Mouse (Mus musculus) MEL-GATA-1-ER (cell line): Measurements from ENCODE around the gene Rad50.

Experiments used
- DNase-seq: peaks from one replicate; pipeline ENCODE4 v3.0.0-alpha.2; 2012; ENCODE audit warnings: low read depth; ENCODE audit errors: extremely low read depth

Rad50 gene

DNA sequence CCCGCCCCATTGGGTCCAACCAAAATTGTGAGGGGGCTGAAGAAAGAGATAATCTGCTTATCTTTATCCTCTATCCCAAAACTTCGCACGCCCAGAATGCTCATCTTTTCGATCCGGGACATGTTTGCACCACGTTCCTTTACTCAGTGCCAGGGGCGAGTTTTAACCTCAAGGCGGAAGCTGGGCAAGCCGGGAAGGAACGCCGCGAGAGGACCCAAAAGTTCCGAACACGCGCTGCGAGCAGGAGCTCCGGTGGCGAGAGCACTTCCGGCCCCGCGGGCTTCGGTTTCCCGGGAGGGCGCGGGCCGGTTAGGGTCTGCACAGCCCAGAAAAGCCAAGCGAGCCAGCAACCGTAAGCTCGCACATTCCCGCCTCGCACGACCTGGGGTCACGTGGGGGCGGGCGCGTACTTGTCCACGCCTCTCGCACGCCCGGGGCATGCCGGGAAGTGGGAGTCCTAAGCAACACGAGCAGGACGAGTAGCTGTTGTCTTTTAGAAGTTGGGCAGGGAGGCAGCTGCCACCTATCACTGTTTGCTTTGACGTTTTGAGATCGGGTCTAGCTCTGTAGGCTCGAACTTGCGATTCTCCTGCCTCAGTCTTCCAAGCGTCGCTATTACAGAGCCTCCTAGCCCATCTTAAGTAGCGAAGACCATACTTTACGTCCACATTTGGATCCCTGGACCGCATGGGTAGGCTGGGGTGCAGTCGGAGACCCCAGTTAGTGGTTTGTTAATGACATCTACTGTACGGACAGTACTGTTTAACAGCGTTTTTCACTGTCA is at the start of gene Rad50:
Rad50 (minus strand) TSS at position 386 of the 784 bp plus-strand sequence.
- peak; percentile 76 for DNase-seq

DNA sequence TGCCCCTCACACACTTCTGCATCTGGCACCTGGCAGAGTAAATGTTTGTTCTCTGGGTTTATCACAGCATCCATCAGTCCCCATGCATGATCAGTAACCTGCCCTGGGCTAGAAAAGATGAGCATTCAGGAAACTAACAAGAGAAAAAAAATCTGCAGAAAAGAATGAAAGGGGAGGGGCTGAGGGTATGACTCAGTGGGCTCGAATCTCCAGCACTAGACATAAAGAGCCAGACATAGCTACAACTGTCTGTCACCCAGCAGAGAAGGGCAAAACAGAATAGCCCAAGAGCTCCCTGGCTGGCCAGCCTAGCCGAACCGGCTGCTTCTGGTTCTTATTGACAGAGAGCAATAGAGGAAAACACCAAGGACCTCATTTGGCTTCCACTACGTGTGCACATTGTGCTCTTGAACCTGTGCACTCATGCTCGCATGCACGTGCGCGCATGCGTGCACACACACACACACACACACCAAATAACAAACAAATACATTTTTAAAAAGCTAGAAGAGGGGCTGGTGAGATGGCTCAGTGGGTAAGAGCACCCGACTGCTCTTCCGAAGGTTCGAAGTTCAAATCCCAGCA is 48.0 kb upstream of the Rad50 start:
- no peak for DNase-seq

DNA sequence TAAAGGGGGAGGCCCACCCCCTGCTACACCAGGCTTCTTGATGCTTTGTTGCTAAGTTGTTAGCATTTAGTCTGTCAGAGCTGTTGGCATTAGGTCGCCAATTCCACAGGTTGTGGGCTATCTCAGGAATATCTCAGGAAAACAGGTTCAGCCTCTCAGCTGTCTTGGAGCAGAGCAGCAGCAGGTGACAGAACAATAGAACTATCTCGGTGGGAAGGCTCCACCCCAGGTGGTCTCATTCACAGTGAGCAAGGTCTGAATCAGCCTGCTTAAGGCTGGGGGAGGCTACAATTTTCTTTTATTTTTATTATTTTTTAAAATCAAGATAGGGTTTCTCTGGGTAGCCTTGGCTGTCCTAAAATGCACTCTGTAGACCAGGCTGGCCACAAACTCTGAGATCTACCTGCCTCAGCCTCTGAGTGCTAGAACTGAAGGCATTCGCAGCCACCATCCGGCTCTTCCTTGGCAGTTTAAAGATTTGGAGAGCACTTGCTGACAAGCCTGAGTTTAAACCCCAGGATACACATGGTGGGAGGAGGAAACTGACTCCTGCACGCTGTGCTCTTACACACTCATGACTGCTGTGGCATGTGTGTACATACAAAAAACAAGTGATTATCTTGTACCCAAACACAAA is 42.7 kb upstream of the Rad50 start:
- no peak for DNase-seq

DNA sequence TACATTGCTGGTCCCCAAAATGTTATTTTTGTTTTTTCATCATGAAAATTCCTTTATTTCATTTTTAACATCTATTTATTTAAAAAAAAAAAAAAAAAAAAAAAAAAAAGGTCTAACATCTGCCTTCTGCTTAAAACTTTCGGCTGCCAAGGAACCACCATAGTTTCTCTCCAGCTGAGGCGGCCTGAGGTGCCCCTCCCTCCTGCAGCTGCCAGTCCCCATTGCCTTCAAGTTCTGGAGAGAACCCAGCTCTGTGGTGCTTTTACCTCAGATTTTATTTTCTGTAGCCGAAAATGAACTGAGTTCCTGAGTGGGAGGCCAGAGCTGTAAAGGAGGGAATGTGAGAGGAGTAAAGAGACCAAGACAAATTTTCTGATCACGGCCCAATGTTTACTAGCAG is 42.2 kb upstream of the Rad50 start:
- DNase-seq, result no peak

DNA sequence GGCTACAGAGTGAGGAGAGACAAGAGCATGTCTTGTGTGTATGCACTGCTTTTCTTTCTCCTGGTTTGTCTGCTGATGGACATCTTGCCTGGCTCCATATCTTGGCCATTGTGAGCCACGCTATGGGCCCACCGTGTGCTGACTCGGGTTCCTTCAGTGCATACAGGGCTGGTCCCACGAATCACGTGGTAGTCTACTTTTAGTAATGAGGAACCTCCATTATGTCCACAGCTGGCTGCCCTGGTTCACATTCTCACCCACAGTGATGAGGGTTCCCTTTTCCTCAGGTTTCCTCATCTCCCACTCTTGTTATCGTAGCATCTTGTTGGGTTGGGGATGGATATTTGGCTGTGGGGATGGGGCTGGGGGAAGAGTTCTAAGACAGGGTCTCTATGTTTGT is 41.5 kb upstream of the Rad50 start:
- no peak for DNase-seq

DNA sequence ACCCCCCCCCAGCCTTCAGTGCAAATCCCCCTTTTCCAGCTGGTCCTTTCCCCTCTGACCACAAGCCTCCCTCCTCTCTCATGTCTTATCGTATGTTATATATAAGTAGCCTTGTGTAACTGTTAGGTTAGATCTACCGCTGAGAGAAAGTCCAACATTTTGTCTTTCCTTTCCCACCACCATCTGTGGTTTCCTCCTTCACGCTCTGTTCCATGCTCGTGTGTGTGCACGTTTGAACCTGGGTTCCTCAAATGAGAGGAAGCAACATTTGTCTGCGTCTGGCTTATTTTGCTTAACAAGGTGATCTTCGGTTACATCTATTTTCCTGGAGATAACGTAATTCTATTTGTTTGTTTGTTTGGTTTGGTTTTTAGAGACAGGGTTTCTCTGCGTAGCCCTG is 40.9 kb upstream of the Rad50 start:
- no peak for DNase-seq

DNA sequence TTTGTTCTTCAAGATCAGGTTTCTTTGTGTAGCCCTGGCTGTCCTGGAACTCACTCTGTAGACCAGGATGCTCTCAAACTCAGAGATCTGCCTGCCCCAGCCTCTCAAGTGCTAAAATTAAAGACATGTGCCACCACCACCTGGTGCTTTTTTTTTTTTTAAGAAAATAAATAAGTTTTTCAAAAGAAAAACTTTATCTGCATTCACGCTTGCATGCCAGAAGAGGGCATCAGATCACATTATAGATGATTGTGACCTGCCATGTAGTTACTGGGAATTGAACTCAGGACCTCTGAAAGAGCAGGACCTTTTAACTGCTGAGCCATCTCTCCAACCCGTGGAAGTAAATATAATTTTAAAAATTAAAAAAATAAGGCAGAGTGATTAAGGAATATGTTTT is 38.1 kb upstream of the Rad50 start:
- DNase-seq, result no peak

DNA sequence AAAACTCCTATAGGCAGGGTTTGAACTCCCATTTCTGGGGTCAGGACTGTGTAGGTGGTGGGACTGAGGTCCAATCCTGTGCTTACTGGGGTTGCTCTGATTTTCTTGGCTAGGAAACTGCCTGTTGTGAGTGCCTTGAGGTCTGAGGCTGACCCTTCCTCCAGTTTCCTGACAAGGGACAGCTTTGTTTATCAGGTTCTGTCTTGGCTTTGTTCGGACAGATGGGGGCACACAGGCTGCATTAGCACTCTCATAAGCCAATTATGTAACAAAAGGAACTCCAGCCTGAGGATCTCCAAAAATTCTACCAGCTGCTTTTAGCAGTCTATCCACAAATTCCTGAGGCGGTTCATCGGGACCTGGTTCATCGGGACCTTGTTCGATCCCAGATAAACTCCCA is 35.2 kb upstream of the Rad50 start:
- DNase-seq, result no peak

DNA sequence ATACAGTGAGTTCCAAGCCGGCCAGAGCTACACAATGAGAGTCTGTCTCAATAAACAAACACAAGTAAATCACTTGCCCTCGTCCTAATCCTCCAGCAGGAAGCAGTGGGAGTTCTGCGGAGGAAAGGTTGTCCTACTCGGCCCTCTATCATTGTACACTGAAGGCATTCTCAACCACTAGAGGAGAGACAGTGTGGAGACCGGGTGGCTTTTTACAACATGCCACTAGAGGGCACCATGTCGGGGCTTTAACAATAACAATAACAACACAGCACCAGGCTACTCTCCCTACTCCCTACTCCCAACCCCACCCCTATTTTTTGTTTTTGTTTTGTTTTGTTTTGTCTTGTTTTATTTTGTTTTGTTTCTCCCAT is 30.4 kb upstream of the Rad50 start:
- peak; percentile 67 for DNase-seq

DNA sequence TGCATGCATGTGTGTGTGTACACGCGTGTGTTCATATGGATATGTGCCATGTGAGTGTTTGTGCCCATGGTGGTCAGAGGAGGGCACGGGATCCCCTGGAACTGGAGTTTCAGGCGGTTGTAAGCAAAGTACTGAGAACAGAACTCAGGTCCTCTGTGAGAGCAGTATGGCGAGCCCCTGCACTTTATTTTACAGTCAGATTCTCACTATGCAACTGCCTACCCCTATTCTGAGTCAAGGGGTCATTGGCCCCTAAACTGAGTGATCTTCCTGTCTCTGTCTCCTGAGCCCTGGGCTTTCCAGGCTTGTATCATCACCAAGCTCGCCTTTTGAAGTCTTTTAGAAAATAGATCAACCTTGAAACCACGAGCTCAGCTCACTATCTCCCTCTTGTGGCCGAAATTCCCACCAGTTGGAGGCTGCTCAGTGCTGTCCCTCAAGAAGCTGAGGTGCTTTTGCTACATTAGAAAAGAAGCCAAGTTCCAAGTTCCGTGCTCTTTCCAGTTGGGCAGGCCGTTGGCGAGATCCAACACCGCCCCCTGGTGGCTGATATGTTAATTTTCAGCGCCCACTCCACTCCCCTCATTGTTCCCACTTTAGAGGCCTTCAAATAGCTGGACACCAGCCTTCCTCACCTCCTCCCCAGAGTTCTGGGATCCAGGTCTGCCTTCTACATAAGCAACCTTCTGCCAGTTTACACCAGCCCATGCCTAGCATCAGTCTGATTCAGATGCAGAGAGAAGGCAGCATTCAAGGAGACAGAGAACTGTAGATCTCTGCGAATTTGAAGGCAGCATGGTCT is 29.9 kb upstream of the Rad50 start:
- peak; percentile 95 for DNase-seq

DNA sequence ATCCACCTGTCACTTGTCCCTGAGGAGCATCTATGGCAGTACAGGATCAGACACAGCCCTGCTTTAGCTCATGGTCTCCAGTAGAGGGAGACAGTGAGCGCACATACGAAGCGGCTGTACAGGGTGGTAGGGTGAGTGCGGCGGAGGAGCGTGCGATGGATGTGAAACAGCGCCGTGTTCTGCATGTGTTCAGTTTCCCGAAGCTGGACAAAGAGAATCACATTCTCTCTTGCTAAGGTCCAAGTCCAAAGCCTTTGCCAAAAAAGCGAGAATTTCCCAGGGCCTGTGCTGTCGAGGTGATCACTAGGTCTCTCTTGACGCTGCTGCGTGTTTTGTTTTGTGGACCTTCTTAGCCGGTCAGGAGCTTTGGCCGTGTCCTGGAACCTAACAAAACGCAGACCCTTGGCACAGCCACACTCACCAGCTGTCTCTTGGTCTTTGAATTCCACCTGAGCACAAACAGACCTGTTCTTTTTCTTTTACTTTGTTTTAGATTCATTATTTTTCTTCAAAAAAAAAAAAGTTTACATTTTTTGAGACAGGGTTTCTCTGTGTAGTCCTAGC is 28.6 kb upstream of the Rad50 start:
- DNase-seq, result peak; percentile 85

DNA sequence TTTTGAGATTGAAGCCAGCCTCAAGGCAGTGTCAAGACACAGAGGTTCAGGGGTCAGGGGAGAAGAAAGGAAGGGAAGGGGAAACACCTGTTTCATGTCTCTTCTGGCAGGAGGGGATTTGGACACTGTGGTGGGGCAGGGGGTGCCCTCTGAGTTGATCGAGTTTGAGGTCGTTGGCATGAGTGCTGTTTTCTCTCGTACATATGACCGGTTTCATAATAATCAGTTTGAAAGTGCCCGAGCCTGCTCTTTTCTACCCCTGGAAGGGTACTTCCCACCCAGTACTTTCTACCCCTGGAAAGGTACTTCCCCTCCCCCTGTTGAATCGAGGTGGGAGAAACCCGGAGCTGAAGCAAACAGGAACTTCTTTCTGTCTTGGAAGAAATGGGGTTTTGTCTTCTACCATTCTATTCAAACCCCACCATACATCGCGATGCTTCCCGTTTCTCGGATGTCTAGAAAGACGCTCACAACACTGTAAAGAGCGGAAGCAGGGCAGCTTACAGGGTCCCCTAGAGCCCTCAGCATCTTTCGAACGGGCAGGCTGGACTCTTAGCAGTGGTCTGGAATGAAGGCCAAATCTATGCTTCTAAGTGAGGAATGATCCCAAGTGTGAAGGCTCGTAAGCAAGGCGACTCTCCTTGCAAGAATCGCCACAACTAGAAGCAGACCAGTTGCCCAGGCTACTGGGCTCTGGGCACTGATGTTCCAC is 28.0 kb upstream of the Rad50 start:
- peak; percentile 70 for DNase-seq

DNA sequence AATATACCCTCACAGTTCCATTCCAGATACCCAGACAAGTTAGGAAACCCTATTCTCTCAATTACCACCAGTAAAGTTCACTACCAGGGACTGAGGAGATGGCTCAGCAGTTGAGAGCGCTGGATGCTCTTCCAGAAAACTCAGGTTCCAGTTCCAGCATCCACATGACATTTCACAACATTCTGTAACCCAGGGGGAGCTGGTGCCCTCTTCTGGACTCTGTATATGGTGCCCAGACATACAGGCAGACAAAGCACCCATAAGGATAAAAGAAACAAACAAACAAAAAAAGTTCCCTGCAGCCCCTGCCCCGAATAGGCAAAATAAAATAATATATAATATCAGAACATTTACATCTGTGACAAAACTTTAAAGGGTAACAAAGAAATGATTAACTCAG is 27.3 kb upstream of the Rad50 start:
- peak; percentile 16 for DNase-seq

DNA sequence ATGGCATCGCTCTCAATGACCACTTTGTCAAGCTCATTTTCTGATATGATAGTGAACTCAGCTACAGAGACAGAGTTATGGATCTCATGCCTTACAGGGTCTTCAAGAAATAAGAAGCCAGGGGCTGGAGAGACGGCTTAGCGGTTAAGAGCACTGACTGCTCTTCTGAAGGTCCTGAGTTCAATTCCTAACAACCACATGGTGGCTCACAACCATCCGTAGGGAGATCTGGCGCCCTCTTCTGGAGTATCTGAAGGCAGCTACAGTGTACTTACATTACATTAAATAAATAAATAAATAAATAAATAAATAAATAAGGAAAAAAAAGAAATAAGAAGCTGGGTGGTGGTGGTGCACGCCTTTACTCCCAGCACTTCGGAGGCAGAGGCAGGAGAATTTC is 26.7 kb upstream of the Rad50 start:
- DNase-seq, result peak; percentile 22

DNA sequence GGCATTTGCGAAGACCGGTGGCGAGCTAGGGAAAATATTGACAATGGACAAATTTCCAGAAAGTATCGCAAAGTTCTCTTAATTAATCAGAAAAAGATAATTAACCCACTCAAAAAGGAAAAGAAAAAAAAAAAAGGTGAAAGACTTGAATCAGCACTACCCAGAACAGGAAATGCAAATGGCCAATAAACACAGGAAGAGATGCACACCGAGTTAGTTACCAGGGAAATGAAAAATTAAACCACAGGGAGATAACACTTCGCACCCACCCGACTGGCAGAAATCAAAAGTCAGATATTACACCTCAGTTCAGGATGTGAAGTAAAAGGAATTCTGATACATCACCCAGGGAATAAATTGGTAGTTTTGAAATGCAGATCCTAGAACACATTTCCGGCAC is 25.1 kb upstream of the Rad50 start:
- peak; percentile 19 for DNase-seq

DNA sequence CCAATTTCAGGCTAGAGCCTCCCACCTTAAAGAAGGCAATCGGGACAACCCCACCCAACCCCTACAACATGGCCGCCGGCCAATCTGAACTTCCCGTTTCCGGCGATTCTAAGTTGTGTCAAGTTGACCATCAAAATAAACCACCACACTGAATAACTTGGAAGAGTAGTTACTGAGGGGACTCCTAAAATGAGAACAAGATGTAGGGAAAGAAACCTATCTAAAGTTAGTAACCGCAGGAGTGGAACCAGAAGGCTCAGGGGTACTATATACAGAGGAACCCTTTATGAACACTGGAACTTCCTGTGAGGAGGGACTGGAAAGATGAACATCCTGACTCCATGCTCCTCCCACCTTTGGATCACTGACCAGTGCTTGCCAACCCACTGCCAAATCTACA is 24.3 kb upstream of the Rad50 start:
- DNase-seq, result peak; percentile 10

DNA sequence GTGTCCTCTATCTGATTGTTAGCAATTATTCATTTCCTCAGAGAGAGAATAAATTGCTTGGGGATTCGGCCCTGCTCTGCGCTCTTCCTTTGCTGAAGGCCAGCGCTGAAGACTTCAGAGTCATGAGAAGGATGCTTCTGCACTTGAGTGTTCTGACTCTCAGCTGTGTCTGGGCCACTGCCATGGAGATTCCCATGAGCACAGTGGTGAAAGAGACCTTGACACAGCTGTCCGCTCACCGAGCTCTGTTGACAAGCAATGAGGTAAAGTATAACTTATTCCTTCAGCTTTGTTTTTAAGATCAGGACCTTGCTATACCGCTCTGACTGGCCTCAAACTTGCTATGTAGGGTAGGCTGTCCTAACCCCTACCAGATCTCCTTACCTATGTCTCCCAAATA is 13.6 kb upstream of the Rad50 start, which contains the start of gene Il5:
Il5 (plus strand) TSS at position 80 of the 400 bp plus-strand sequence.
- DNase-seq, result no peak

DNA sequence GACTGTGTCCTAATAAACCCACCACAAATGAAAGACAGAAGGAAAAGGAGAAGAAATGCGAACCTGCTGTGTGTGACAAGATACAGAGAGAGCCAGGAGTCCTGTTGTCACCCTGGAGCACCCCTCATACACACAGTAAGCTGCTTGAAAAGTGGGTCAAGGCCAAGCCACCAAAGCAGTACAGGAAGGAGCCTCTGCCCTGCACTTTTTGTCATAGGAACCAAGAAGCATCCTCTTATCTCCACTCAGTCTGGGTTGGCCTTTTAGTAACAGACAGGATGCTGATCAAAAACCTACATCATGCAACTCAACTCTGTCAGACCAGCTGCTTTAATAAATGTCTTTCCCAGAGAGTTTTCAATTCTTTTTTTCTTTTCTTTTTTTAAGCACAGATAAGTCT is 12.6 kb upstream of the Rad50 start:
- DNase-seq, result no peak

DNA sequence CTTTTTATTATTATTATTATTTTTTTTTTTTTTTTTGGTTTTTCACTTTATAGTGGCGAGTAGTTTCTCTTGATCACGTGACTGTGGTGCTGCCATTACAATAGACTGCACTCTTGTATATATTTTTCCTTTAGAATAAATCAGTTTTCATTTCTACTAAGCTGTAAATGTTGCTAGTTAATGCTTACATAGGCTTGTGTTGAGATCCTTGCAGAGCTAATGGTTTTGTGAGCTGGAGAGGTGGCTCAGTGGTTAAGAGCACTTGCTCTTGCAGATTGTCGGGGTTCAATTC is 545 bp upstream of the Rad50 start:
- DNase-seq, result peak; percentile 17

DNA sequence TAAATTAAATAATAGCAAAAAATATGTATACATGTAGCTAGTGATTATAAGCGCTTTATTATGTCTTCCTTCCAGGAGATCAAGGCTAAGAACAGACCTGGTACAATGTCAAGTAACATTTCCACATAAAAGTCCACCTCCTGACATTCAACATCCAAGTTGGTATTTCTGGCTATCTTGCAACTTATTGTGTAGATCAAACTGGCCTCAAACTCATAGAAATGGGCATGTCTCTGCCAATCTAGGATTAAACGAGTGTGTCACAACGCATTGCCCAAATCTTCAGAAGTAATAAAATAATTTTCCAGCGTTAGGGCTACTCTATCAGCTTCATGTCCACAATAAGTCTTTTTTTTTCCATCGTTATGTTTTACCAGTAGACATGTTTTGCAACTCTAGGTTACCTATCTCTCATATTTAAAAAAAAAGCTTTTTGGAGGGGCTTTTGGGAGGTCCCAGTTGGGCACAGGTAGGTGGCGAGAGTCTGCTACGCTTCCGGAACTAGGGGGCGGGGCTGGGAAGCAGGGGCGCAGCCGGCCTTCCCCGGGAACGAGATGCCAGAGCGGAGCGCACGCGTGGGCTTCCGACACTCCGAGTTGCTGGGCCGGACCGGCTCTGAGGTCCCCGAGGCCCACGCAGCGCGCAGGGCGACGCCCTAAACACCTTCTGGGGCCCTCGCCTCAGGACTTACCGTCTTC is 734 bp downstream of the Rad50 start:
- peak; percentile 29 for DNase-seq

DNA sequence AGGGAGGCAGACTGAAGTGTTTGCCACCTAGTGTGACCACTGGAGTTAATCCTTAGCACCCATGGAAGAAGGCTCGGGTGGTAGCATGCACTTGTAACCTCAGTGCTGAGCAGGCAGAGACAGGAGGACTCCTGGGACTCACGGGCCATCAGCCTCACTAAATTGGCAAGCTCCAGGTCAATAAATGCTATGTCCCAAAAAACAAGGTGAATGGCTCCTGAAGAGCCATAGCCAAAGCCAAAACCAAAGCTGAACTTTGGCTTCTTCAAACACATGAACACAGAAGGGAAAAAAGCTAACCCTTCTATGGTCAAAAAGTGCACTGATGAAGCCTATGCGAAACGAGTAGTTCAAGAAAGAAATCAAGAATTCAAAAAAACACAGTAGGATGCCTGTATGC is 7.8 kb downstream of the Rad50 start:
- DNase-seq, result no peak
